Mouse (Mus musculus) neural tube, embryonic 14.5 days (tissue): ENCODE measurements at regions not wholly inside any gene's neighbourhood (a gene's known extent, or its start where the extent isn't known, plus 50 kb on each side); places are given as distances from the start of the nearest gene placed in this dataset.

Experiments
- ATAC-seq: fragments of 200-750 bp; cut with Nextera tagmentation; 2 replicates; pipeline ENCODE4 v1.8.0; 2017; ENCODE audit warnings: low read depth, mild to moderate bottlenecking, moderate TSS enrichment, moderate library complexity
- H3K27ac ChIP-seq: fragments of 300-500 bp; sonication (generic); 2 replicates; pipeline ENCODE4 v1.5.1; 2014; ENCODE audit warnings: low read depth, mild to moderate bottlenecking, control low read depth, low read length, moderate library complexity, mixed read lengths
- H3K27me3 ChIP-seq: fragments of 300-500 bp; sonication (generic); 2 replicates; pipeline ENCODE4 v1.6.1; 2014; ENCODE audit warnings: low read length; ENCODE audit not compliant: control insufficient read depth, insufficient read depth
- H3K36me3 ChIP-seq: fragments of 300-500 bp; sonication (generic); 2 replicates; pipeline ENCODE4 v1.6.1; 2014; ENCODE audit warnings: low read length, mixed read lengths; ENCODE audit not compliant: control insufficient read depth, insufficient read depth
- H3K4me1 ChIP-seq: fragments of 300-500 bp; sonication (generic); 2 replicates; pipeline ENCODE4 v1.6.1; 2014; ENCODE audit warnings: low read length; ENCODE audit not compliant: control insufficient read depth, insufficient read depth
- H3K4me2 ChIP-seq: fragments of 300-500 bp; sonication (generic); 2 replicates; pipeline ENCODE4 v1.6.1; 2014; ENCODE audit warnings: mild to moderate bottlenecking, low read depth, low read length, control low read depth
- H3K4me3 ChIP-seq: fragments of 300-500 bp; sonication (generic); 2 replicates; pipeline ENCODE4 v1.5.1; 2014; ENCODE audit warnings: low read depth, low read length, control low read depth, mixed read lengths
- H3K9ac ChIP-seq: fragments of 300-500 bp; sonication (generic); replicated peaks from 2 replicates; pipeline ENCODE4 v1.6.1; 2014; ENCODE audit warnings: low read depth, mild to moderate bottlenecking, control low read depth, low read length, mixed read lengths
- H3K9me3 ChIP-seq: fragments of 300-500 bp; sonication (generic); 2 replicates; pipeline ENCODE4 v1.6.1; 2016; ENCODE audit warnings: low read length; ENCODE audit not compliant: control insufficient read depth
- WGBS: fragments of 180-500 bp; shearing (Covaris S2); extraction: QIAGEN DNeasy Blood & Tissue Kit; methylation state at CpG from one replicate; pipeline ENCODE4 v1.1.7; 2014; 5-methylcytosine and 5-hydroxymethylcytosine counted together

GRCm38 (mm10) chr3:66374603-66375002, 78.0 kb upstream of the Veph1 start:
- Histone ChIP-seq H3K36me3 (no peaks in the 10 kb centered on the region), H3K4me2 (no peak overlapping the region), H3K9ac (no peak overlapping the region), H3K27ac (no peak overlapping the region), H3K9me3 (no peaks in the 10 kb centered on the region), H3K27me3 (no peaks in the 10 kb centered on the region), H3K4me3 (no peak overlapping the region), H3K4me1 (no peaks in the 10 kb centered on the region)
- ATAC-seq = no peak
- 91% methylated on average over 4 of the region's 4 CpGs for WGBS

- Histone ChIP-seq H3K27ac (no peak overlapping the region), H3K4me1 (no peaks in the 10 kb centered on the region), H3K27me3 (no peaks in the 10 kb centered on the region), H3K4me3 (no peak overlapping the region), H3K4me2 (no peak overlapping the region), H3K9me3 (no peaks in the 10 kb centered on the region), H3K9ac (no peak overlapping the region), H3K36me3 (no peaks in the 10 kb centered on the region)
- no peak for ATAC-seq
- 82% methylated on average over 8 of the region's 8 CpGs for WGBS
These were observed 77.4 kb upstream of the Veph1 start for GRCm38 (mm10) chr3:66373807-66374575.
